Mouse (Mus musculus) liver, embryonic 13.5 days (tissue): ENCODE results near the gene Esrrg. TPM values are rescaled to one million over a fixed set of nuclear protein-coding genes. Genes with fewer than 3 reads are reported as not detected.

Source experiments
- ATAC-seq: fragments of 200-750 bp; cut with Nextera tagmentation; 2 replicates; pipeline ENCODE4 v1.8.0; 2017; ENCODE audit warnings: low read depth, mild to moderate bottlenecking, moderate number of reproducible peaks, moderate library complexity
- DNase-seq: peaks from one replicate; pipeline ENCODE4 v3.0.0; 2022
- H3K27ac ChIP-seq: fragments of 300-500 bp; sonication (generic); 2 replicates; pipeline ENCODE4 v1.5.1; 2015; ENCODE audit warnings: moderate library complexity, mild to moderate bottlenecking, inconsistent platforms
- H3K27me3 ChIP-seq: fragments of 300-500 bp; sonication (generic); 2 replicates; pipeline ENCODE4 v1.6.1; 2015; ENCODE audit warnings: mild to moderate bottlenecking, inconsistent platforms
- H3K36me3 ChIP-seq: fragments of 300-500 bp; sonication (generic); 2 replicates; pipeline ENCODE4 v1.6.1; 2015; ENCODE audit warnings: mild to moderate bottlenecking, inconsistent platforms
- H3K4me1 ChIP-seq: fragments of 300-500 bp; sonication (generic); replicated peaks from 2 replicates; pipeline ENCODE4 v1.6.1; 2015; ENCODE audit warnings: inconsistent platforms
- H3K4me2 ChIP-seq: fragments of 300-500 bp; sonication (generic); 2 replicates; pipeline ENCODE4 v1.6.1; 2015; ENCODE audit warnings: inconsistent platforms, mild to moderate bottlenecking, moderate library complexity
- H3K4me3 ChIP-seq: fragments of 300-500 bp; sonication (generic); replicated peaks from 2 replicates; pipeline ENCODE4 v1.5.1; 2015; ENCODE audit warnings: mild to moderate bottlenecking, inconsistent platforms
- H3K9ac ChIP-seq: fragments of 300-500 bp; sonication (generic); 2 replicates; pipeline ENCODE4 v1.6.1; 2015; ENCODE audit warnings: mild to moderate bottlenecking, inconsistent platforms
- H3K9me3 ChIP-seq: fragments of 300-500 bp; sonication (generic); replicated peaks from 2 replicates; pipeline ENCODE4 v1.6.1; 2016; ENCODE audit warnings: inconsistent platforms
- WGBS: fragments of 180-500 bp; shearing (Covaris S2); methylation state at CpG from one replicate; pipeline ENCODE4 v1.1.7; 2015; ENCODE audit not compliant: insufficient replicate concordance; 5-methylcytosine and 5-hydroxymethylcytosine counted together
- polyA plus RNA-seq: library from polyadenylated mRNA; unstranded; fragments of >200 nt; fragmentation: Nextera tagmentation; extraction: Ambion mirVana; gene quantifications from 2 replicates; pipeline ENCODE4 v1.2.1, GENCODE M21; 2015

Gene Esrrg
- polyA plus RNA-seq, 1 experiment from 2014 or later: 0.06 TPM

GRCm38 (mm10) chr1:187674771-187675186 lies 66.2 kb downstream of the Esrrg start:
- no peak overlapping the region for H3K9ac ChIP-seq
- H3K27me3 ChIP-seq: no peaks in the 10 kb centered on the region
- ATAC-seq (no peak), DNase-seq (no peak)
- WGBS: 46% methylated on average over 10 of the region's 10 CpGs
- H3K4me2 ChIP-seq: no peak overlapping the region
- H3K9me3 ChIP-seq: no peaks in the 10 kb centered on the region
- no peaks in the 10 kb centered on the region for H3K36me3 ChIP-seq
- no peak overlapping the region for H3K4me3 ChIP-seq
- H3K27ac ChIP-seq: no peak overlapping the region
- no peaks in the 10 kb centered on the region for H3K4me1 ChIP-seq

DNA sequence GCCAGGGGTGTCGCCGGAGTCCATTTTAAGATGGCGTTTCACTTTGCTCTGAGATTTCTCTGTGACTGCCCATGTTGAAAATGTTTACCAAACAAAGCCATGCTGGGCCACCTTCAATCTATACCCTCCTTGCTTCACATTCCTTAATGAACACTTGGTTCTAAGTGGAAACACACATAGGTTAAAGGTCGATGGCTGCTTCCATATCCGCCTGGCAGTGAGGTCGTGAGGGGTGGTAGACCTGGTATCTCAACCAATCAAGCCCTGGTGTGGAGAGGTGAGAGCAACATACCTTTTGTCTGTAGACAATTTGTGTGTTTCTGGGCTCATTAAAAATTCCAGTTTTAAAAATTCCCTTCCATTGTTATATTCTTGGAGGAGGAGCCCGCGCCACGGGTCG lies 68.0 kb downstream of the Esrrg start:
- H3K9ac ChIP-seq: no peak overlapping the region
- DNase-seq: no peak
- no peak overlapping the region for H3K4me2 ChIP-seq
- H3K9me3 ChIP-seq: no peaks in the 10 kb centered on the region
- no peak overlapping the region for H3K4me3 ChIP-seq
- no peaks in the 10 kb centered on the region for H3K36me3 ChIP-seq
- WGBS: 80% methylated on average over 10 of the region's 10 CpGs
- no peaks in the 10 kb centered on the region for H3K4me1 ChIP-seq
- H3K27me3 ChIP-seq: no peaks in the 10 kb centered on the region
- no peak overlapping the region for H3K27ac ChIP-seq
- ATAC-seq: no peak

DNA sequence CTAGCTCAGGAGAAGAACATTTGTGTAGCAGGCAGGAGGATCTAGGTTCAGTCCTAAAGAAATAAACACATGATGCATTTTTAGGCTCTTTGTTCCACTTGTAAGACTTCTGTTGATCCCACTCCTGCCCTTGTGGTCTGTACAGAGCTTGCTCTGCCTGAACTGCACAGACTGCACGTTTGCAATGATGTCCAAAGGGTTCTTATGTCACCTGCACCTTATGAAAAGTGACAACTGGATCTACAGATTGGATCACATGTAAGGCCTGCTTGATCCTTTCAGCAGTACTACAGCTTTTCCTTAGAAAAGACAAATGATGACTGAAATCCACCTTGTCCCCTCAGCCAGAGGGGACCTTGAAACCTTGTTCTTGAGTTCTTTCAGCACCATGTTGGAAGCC lies 70.7 kb downstream of the Esrrg start:
- Histone ChIP-seq H3K9me3 (no peaks in the 10 kb centered on the region), H3K4me3 (no peak overlapping the region), H3K36me3 (no peaks in the 10 kb centered on the region), H3K27me3 (no peaks in the 10 kb centered on the region), H3K4me1 (no peaks in the 10 kb centered on the region), H3K4me2 (no peak overlapping the region), H3K9ac (no peak overlapping the region), H3K27ac (no peak overlapping the region)
- 52% methylated on average over 1 of the region's 1 CpGs for WGBS
- no peak for DNase-seq
- ATAC-seq: no peak

GRCm38 (mm10) chr1:187684519-187684918 lies 75.9 kb downstream of the Esrrg start:
- H3K36me3 ChIP-seq: no peaks in the 10 kb centered on the region

GRCm38 (mm10) chr1:187691846-187692525 lies 83.4 kb downstream of the Esrrg start:
- Histone ChIP-seq H3K27me3 (no peaks in the 10 kb centered on the region), H3K27ac (no peak overlapping the region), H3K9me3 (0 out of 2 replicates have a peak, but pooled peaks cover 3% of the 10 kb centered on the region), H3K9ac (no peak overlapping the region), H3K4me3 (no peak overlapping the region), H3K36me3 (no peaks in the 10 kb centered on the region), H3K4me2 (no peak overlapping the region), H3K4me1 (no peaks in the 10 kb centered on the region)
- ATAC-seq (no peak), DNase-seq (no peak)
- WGBS: 62% methylated on average over 11 of the region's 11 CpGs

More at GRCm38 (mm10) chr1:187684519-187684918, 75.9 kb downstream of the Esrrg start:
- H3K9ac ChIP-seq: no peak overlapping the region
- DNase-seq: no peak
- no peaks in the 10 kb centered on the region for H3K4me1 ChIP-seq
- 0 out of 2 replicates have a peak, but pooled peaks cover 3% of the 10 kb centered on the region for H3K9me3 ChIP-seq
- no peak overlapping the region for H3K27ac ChIP-seq
- ATAC-seq: no peak
- H3K4me3 ChIP-seq: no peak overlapping the region
- no peaks in the 10 kb centered on the region for H3K27me3 ChIP-seq
- no peak overlapping the region for H3K4me2 ChIP-seq
- WGBS: 87% methylated on average over 4 of the region's 4 CpGs

GRCm38 (mm10) chr1:187694865-187695264 lies 86.3 kb downstream of the Esrrg start:
- DNase-seq: no peak
- Histone ChIP-seq H3K4me1 (no peaks in the 10 kb centered on the region), H3K27ac (no peak overlapping the region), H3K9ac (no peak overlapping the region), H3K9me3 (no peaks in the 10 kb centered on the region), H3K4me2 (no peak overlapping the region), H3K27me3 (no peaks in the 10 kb centered on the region), H3K36me3 (no peaks in the 10 kb centered on the region), H3K4me3 (no peak overlapping the region)
- ATAC-seq: no peak
- 71% methylated on average over 4 of the region's 4 CpGs for WGBS

- Histone ChIP-seq H3K4me2 (no peak overlapping the region), H3K9ac (no peak overlapping the region), H3K36me3 (no peaks in the 10 kb centered on the region), H3K27me3 (no peaks in the 10 kb centered on the region), H3K4me3 (no peak overlapping the region), H3K9me3 (0 out of 2 replicates have a peak, but pooled peaks cover 4% of the 10 kb centered on the region), H3K4me1 (no peaks in the 10 kb centered on the region), H3K27ac (no peak overlapping the region)
- WGBS: 73% methylated on average over 9 of the region's 9 CpGs
- DNase-seq: no peak
- no peak for ATAC-seq
These were observed 89.6 kb downstream of the Esrrg start for GRCm38 (mm10) chr1:187698201-187698600.

DNA sequence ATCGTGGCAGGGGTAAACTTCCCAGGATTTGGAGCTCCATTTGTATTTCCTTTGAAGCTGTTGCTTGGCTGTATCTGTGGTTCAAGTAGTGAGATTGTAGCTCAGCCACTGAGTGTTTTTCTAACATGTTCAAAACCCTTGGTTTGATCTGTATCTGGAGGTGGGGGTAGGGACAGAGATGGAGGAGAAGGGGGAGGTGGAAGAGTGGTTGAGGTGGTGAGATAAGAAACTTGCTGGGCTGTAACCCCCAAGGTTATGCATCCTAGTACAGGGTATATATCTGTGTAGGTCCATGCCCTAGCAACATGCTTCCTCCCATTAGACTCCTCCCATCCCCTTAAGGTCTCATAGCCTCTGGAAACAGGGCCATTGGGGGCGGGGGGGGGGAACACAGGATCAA lies 92.4 kb downstream of the Esrrg start:
- ATAC-seq (no peak), DNase-seq (no peak)
- Histone ChIP-seq H3K4me1 (no peaks in the 10 kb centered on the region), H3K27ac (no peak overlapping the region), H3K9ac (no peak overlapping the region), H3K9me3 (0 out of 2 replicates have a peak, but pooled peaks cover 4% of the 10 kb centered on the region), H3K4me3 (no peak overlapping the region), H3K27me3 (no peaks in the 10 kb centered on the region), H3K4me2 (no peak overlapping the region), H3K36me3 (no peaks in the 10 kb centered on the region)
- WGBS: 50% methylated on average over 2 of the region's 2 CpGs

GRCm38 (mm10) chr1:187704921-187705320 lies 96.3 kb downstream of the Esrrg start:
- Histone ChIP-seq H3K4me2 (no peak overlapping the region), H3K9me3 (0 out of 2 replicates have a peak, but pooled peaks cover 4% of the 10 kb centered on the region), H3K36me3 (no peaks in the 10 kb centered on the region), H3K27me3 (no peaks in the 10 kb centered on the region), H3K9ac (no peak overlapping the region), H3K27ac (no peak overlapping the region), H3K4me3 (no peak overlapping the region), H3K4me1 (no peaks in the 10 kb centered on the region)
- ATAC-seq (no peak), DNase-seq (no peak)
- WGBS: 73% methylated on average over 4 of the region's 4 CpGs

DNA sequence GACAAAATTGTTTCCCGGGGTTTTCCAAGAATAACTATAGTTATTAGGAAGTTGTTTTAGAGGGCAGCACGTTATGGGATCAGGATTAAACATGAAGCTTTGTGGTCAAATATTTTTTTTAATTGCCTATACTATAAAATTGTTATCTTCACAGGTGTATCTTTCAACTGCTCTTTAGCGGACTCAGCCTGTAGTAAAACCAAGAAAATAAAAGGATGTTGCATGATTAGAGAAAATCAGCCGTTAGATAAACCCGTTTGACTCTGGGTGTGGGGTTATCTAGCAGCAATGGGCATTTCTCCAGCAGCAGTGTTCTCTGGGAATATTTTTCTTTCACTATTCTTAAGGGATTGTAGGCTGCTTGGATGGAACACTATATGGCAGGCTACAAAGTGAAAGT lies 96.8 kb downstream of the Esrrg start:
- no peak for ATAC-seq
- Histone ChIP-seq H3K4me3 (no peak overlapping the region), H3K9me3 (0 out of 2 replicates have a peak, but pooled peaks cover 4% of the 10 kb centered on the region), H3K4me2 (no peak overlapping the region), H3K27ac (no peak overlapping the region), H3K4me1 (no peaks in the 10 kb centered on the region), H3K36me3 (no peaks in the 10 kb centered on the region), H3K9ac (no peak overlapping the region), H3K27me3 (no peaks in the 10 kb centered on the region)
- DNase-seq: no peak
- 63% methylated on average over 5 of the region's 5 CpGs for WGBS

- H3K4me1 ChIP-seq: no peaks in the 10 kb centered on the region
- 45% methylated on average over 6 of the region's 6 CpGs for WGBS
- no peak overlapping the region for H3K9ac ChIP-seq
- ATAC-seq (no peak), DNase-seq (no peak)
- H3K4me2 ChIP-seq: no peak overlapping the region
- no peaks in the 10 kb centered on the region for H3K36me3 ChIP-seq
- H3K27ac ChIP-seq: no peak overlapping the region
- H3K9me3 ChIP-seq: 0 out of 2 replicates have a peak, but pooled peaks cover 4% of the 10 kb centered on the region
- no peaks in the 10 kb centered on the region for H3K27me3 ChIP-seq
- no peak overlapping the region for H3K4me3 ChIP-seq
These were observed 97.5 kb downstream of the Esrrg start for GRCm38 (mm10) chr1:187706046-187706445.

DNA sequence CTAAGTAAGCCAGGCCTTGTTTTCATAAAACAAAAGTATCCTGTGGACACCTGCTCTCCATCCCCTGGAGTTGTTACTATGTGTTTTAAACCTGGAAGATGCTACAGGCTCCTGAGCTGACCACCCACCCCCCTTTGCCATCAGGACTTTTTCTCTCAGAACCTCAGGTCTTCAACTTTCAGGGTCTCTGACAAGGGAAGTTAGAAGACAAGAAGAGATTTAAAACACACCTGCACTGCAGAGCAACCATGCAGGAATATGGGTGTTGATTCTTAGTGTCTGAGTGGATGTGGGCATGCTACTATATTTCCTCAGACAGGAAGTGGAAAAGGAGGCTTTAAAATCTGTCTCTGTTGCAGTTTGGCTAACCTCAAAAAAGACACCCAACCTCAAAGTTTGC lies 98.6 kb downstream of the Esrrg start:
- 0 out of 2 replicates have a peak, but pooled peaks cover 4% of the 10 kb centered on the region for H3K9me3 ChIP-seq
- ATAC-seq: no peak

More for the DNA sequence above, 98.6 kb downstream of the Esrrg start:
- no peaks in the 10 kb centered on the region for H3K36me3 ChIP-seq
- H3K4me1 ChIP-seq: no peaks in the 10 kb centered on the region
- no peak overlapping the region for H3K9ac ChIP-seq
- no peaks in the 10 kb centered on the region for H3K27me3 ChIP-seq
- no peak overlapping the region for H3K27ac ChIP-seq
- no peak overlapping the region for H3K4me2 ChIP-seq
- no peak for DNase-seq
- no peak overlapping the region for H3K4me3 ChIP-seq
